Mouse (Mus musculus) midbrain, embryonic 14.5 days (tissue): ENCODE results near the gene Got1. TPM values are rescaled to one million over a fixed set of nuclear protein-coding genes. Genes with fewer than 3 reads are reported as not detected.

ENCODE experiments used
- ATAC-seq: fragments of 200-750 bp; cut with Nextera tagmentation; 2 replicates; pipeline ENCODE4 v1.8.0; 2017; ENCODE audit warnings: moderate number of reproducible peaks, moderate library complexity; ENCODE audit not compliant: low FRiP score, low TSS enrichment
- DNase-seq: peaks from one replicate; pipeline ENCODE4 v3.0.0-alpha.2; 2015
- H3K27ac ChIP-seq: fragments of 300-500 bp; sonication (generic); replicated peaks from 2 replicates; pipeline ENCODE4 v1.5.1; 2014; ENCODE audit warnings: mild to moderate bottlenecking, low read depth, low read length, moderate library complexity
- H3K27me3 ChIP-seq: fragments of 300-500 bp; sonication (generic); 2 replicates; pipeline ENCODE4 v1.6.1; 2014; ENCODE audit warnings: low read length, control low read depth, mixed read lengths; ENCODE audit not compliant: control insufficient read depth, insufficient read depth
- H3K36me3 ChIP-seq: fragments of 300-500 bp; sonication (generic); 2 replicates; pipeline ENCODE4 v1.6.1; 2014; ENCODE audit warnings: low read length, control low read depth; ENCODE audit not compliant: control insufficient read depth, insufficient read depth
- H3K4me1 ChIP-seq: fragments of 300-500 bp; sonication (generic); 2 replicates; pipeline ENCODE4 v1.6.1; 2014; ENCODE audit warnings: mild to moderate bottlenecking, antibody characterized with exemption, low read length, control low read depth; ENCODE audit not compliant: control insufficient read depth, insufficient read depth
- H3K4me2 ChIP-seq: fragments of 300-500 bp; sonication (generic); 2 replicates; pipeline ENCODE4 v1.6.1; 2014; ENCODE audit warnings: mild to moderate bottlenecking, low read length, moderate library complexity
- H3K4me3 ChIP-seq: fragments of 300-500 bp; sonication (generic); replicated peaks from 2 replicates; pipeline ENCODE4 v1.5.1; 2014; ENCODE audit warnings: low read depth, low read length
- H3K9ac ChIP-seq: fragments of 300-500 bp; sonication (generic); replicated peaks from 2 replicates; pipeline ENCODE4 v1.6.1; 2014; ENCODE audit warnings: mild to moderate bottlenecking, low read length, moderate library complexity
- H3K9me3 ChIP-seq: fragments of 300-500 bp; sonication (generic); 2 replicates; pipeline ENCODE4 v1.6.1; 2016; ENCODE audit warnings: low read length, control low read depth, mixed read lengths; ENCODE audit not compliant: control insufficient read depth
- WGBS: fragments of 180-500 bp; shearing (Covaris S2); extraction: QIAGEN DNeasy Blood & Tissue Kit; methylation state at CpG from one replicate; pipeline ENCODE4 v1.1.7; 2014; 5-methylcytosine and 5-hydroxymethylcytosine counted together
- polyA plus RNA-seq: library from polyadenylated mRNA; unstranded; fragments of >200 nt; fragmentation: Nextera tagmentation; extraction: Ambion mirVana; gene quantifications from 2 replicates; pipeline ENCODE4 v1.2.1, GENCODE M21; 2014

The Got1 gene
- polyA plus RNA-seq, 1 experiment from 2014 or later, result 72.6 TPM

DNA sequence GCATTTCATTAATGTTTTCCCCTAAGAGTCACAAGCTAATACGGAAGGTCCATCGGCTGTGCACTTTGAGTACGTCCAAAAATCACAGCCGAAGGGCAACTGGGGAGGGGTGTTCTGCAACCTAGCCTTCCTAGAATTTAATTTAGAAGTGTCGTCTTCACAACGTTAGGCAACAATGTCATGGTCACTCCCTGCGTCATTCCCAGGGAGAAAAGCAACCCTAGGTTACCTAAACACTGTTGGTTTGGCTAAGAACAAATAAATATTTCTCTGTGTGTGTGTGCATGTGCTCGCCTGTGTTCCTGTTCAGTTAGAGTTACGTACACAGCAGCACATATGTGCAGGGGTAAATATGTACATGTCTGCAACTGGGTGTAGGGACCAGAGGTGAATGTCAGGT is 1.6 kb upstream of the Got1 start:
- Histone ChIP-seq H3K4me1 (peaks cover 25% of the 10 kb centered on the region), H3K4me2 (no peak overlapping the region), H3K9me3 (no peaks in the 10 kb centered on the region), H3K36me3 (no peaks in the 10 kb centered on the region), H3K27ac (no peak overlapping the region), H3K9ac (no peak overlapping the region), H3K4me3 (no peak overlapping the region), H3K27me3 (no peaks in the 10 kb centered on the region)
- DNase-seq (no peak), ATAC-seq (no peak)
- 92% methylated on average over 9 of the region's 9 CpGs for WGBS

DNA sequence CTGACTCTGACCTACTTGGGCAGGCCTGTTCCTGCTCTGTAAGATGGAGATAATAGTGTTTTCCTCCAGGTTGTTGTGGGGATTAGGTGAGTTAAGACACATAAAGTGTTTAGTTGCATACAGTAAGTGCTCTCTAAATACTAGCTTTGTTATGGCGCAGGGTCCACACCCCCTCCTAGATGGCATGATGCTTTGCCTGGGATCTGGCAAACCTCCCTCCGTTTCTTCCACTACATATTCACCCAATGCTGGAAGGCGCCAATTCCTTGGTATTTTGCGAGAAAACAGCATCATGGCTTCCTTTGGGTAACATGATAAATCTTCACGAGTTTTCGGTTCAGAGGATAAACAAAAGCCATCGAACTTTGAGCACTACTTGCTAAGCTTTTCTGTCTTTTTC is 1.2 kb upstream of the Got1 start:
- Histone ChIP-seq H3K27ac (no peak overlapping the region), H3K36me3 (no peaks in the 10 kb centered on the region), H3K4me1 (peaks cover 29% of the 10 kb centered on the region), H3K9me3 (no peaks in the 10 kb centered on the region), H3K4me2 (peak overlapping the region; percentile 72), H3K4me3 (no peak overlapping the region), H3K9ac (no peak overlapping the region), H3K27me3 (no peaks in the 10 kb centered on the region)
- DNase-seq, result no peak
- 90% methylated on average over 7 of the region's 7 CpGs for WGBS
- ATAC-seq, result no peak

DNA sequence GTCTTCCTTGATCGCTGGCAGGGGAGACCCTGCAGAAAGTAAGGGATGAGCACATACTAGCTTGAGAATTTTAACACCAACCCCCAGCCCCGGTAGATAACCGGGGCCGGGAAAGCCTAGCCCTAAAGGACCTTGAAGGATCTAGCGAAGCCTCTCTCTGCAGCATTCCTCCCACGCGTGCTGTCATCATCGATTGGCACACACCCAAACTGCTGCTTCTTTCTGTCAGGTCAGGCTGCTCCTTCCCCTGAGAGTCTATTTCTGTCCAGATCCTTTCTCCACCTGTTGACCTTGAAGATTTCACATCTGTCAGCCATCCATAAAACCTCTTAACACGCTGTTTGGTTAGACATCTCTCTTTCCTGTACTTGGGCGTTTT is 688 bp upstream of the Got1 start:
- H3K27ac ChIP-seq, result peak overlapping the region; percentile 53; the same call in 1 of the 2 replicates
- DNase-seq (peak; percentile 46), ATAC-seq (no peak)
- peak overlapping the region; percentile 74 for H3K9ac ChIP-seq
- H3K9me3 ChIP-seq, result no peaks in the 10 kb centered on the region
- WGBS, result 24% methylated on average over 10 of the region's 10 CpGs
- peak overlapping the region; percentile 54 for H3K4me3 ChIP-seq
- no peaks in the 10 kb centered on the region for H3K27me3 ChIP-seq
- H3K4me2 ChIP-seq, result peak overlapping the region; percentile 72
- peaks cover 29% of the 10 kb centered on the region for H3K4me1 ChIP-seq
- no peaks in the 10 kb centered on the region for H3K36me3 ChIP-seq

DNA sequence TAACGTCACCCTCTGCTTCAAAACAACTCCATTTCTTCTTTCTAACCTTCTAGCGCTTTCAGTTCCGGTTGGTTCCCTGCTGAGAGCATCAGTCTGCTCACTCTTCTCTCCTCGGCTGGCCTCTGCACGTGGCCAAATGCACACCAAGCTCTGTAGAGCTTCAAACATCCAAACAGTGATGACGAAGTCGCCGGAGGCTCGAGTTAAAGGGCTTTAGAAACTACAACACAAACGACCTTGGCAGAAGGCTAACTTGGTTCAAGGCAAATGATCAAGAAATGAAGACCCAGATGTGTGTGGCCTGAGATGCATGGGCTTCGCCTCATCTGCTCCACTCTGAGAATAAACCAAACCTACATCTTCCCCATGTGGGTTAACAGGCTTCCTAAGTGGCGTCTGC is 854 bp downstream of the Got1 start:
- H3K4me1 ChIP-seq, result peaks cover 29% of the 10 kb centered on the region
- H3K4me2 ChIP-seq, result peak overlapping the region; percentile 72
- DNase-seq (peak; percentile 37), ATAC-seq (no peak)
- no peaks in the 10 kb centered on the region for H3K9me3 ChIP-seq
- no peaks in the 10 kb centered on the region for H3K27me3 ChIP-seq
- peak overlapping the region; percentile 54 for H3K4me3 ChIP-seq
- no peaks in the 10 kb centered on the region for H3K36me3 ChIP-seq
- H3K9ac ChIP-seq, result peak overlapping the region; percentile 64
- WGBS, result 6% methylated on average over 12 of the region's 12 CpGs
- H3K27ac ChIP-seq, result no peak overlapping the region

DNA sequence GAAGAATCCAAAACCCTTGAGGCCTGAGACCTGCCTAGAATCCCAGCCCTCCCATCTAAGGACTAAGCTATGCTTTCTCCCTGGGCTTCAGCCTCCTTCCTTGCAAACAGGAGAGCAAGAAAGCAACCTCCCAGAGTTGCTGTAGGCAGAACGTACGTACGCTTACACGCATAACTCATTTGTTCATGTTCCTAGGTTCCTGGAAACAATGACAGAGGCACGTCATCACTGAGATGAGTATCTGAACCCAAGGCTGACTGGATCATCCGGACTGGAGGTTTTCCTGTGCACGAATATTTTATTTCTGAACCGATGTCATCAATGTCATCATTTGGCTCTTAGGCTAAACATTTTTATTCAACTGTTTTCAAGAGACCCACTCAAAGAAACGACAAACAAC is 2.4 kb downstream of the Got1 start:
- Histone ChIP-seq H3K4me1 (peaks cover 29% of the 10 kb centered on the region), H3K27me3 (no peaks in the 10 kb centered on the region), H3K4me3 (no peak overlapping the region), H3K27ac (no peak overlapping the region), H3K9ac (no peak overlapping the region), H3K4me2 (peak overlapping the region; percentile 16; the same call in 1 of the 2 replicates), H3K36me3 (no peaks in the 10 kb centered on the region), H3K9me3 (no peaks in the 10 kb centered on the region)
- ATAC-seq (no peak), DNase-seq (no peak)
- WGBS, result 87% methylated on average over 9 of the region's 9 CpGs

DNA sequence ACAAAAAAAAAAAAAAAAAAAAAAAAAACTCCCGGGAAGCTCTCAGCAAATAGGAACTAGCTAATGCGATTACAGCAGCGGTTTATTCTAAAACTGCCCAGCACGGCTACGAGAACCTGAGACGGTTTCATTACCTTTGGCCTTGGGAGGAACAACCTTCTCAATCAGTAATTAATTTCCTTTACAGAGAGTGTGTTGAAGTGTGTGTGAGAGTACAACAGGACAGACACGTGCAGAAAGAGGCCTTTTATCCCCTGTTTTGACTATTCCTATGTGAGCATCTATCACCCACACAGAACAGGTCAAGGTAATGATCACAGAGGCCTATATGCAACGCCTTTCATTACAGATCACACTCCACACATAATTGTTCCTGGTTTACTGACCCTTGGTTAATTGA is 3.0 kb downstream of the Got1 start:
- WGBS, result 34% methylated on average over 8 of the region's 8 CpGs
- Histone ChIP-seq H3K36me3 (no peaks in the 10 kb centered on the region), H3K4me3 (no peak overlapping the region), H3K9me3 (no peaks in the 10 kb centered on the region), H3K27ac (no peak overlapping the region), H3K9ac (no peak overlapping the region), H3K4me1 (peaks cover 29% of the 10 kb centered on the region), H3K4me2 (peak overlapping the region; percentile 12), H3K27me3 (no peaks in the 10 kb centered on the region)
- ATAC-seq, result no peak
- DNase-seq, result peak; percentile 31

DNA sequence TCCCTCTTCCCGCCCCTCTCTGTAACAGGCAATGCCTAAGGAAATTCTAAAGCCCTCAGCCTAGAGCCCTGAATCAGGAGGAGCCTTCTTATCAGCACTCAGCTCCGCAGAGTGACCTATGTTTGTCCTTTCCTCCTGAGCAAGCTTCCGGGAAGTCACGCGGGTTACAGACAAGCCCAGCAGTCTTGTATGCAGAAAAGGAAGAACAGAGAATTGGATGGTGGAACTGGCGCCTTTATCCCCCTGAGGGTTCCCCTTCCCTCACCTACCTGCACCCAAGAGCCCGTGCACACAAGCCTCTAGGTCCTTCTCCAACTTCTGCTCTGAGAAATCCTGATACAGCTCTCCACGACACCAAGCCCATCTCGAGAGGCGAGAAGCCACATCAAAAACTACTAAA is 4.0 kb downstream of the Got1 start:
- WGBS, result 79% methylated on average over 9 of the region's 10 CpGs
- ATAC-seq, result no peak
- peaks cover 29% of the 10 kb centered on the region for H3K4me1 ChIP-seq
- H3K4me3 ChIP-seq, result no peak overlapping the region
- H3K36me3 ChIP-seq, result no peaks in the 10 kb centered on the region; the same call in 1 of the 2 replicates
- H3K4me2 ChIP-seq, result no peak overlapping the region
- no peak overlapping the region for H3K27ac ChIP-seq
- H3K9me3 ChIP-seq, result no peaks in the 10 kb centered on the region
- no peak overlapping the region for H3K9ac ChIP-seq
- no peak for DNase-seq
- H3K27me3 ChIP-seq, result no peaks in the 10 kb centered on the region

DNA sequence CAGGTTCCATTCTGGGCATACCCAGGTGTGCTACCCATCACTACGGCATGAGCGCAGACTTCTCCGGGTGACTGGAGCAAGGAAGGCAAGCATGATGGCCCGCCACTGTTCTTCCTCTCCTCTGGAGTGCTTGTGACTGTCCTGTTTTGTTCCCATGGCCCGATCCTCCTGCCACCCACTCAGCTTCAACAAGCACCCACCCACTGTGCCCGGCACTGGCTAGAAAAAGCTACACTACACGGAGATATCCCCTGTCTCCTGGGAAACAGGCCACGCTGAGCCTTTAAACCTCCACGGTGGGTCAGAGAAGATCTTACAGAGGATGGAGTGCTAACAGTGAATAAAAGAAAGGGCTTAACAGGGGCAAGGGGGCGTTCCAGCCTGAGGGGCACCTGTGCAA is 5.2 kb downstream of the Got1 start:
- 65% methylated on average over 10 of the region's 10 CpGs for WGBS
- Histone ChIP-seq H3K9ac (no peak overlapping the region), H3K4me2 (no peak overlapping the region), H3K4me3 (no peak overlapping the region), H3K36me3 (peaks cover 9% of the 10 kb centered on the region), H3K9me3 (no peaks in the 10 kb centered on the region), H3K4me1 (peaks cover 25% of the 10 kb centered on the region), H3K27me3 (no peaks in the 10 kb centered on the region), H3K27ac (no peak overlapping the region)
- ATAC-seq (no peak), DNase-seq (no peak)

DNA sequence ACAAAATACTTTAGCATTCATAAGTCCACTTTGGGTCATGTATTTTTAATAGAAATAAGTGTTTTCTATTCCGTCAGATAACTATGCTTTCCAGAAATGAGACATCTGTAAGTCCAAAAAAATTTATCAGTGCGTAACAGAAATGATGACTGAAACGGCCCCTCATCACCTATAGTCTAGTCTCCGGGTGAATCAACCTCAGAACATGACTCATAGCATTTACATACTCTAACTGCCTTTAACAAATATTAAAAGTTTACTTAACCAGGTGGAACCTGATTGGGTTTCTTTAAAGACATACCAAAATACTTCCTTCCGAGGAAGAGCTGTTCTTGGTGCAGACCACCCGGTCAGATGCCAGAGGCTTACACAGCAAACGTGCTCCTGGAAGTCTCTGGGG is 6.1 kb downstream of the Got1 start:
- Histone ChIP-seq H3K27ac (no peak overlapping the region), H3K4me1 (peaks cover 19% of the 10 kb centered on the region), H3K9ac (no peak overlapping the region), H3K4me2 (no peak overlapping the region), H3K9me3 (no peaks in the 10 kb centered on the region), H3K4me3 (no peak overlapping the region), H3K36me3 (peaks cover 9% of the 10 kb centered on the region), H3K27me3 (no peaks in the 10 kb centered on the region)
- ATAC-seq (no peak), DNase-seq (no peak)
- 82% methylated on average over 7 of the region's 7 CpGs for WGBS
